Mouse (Mus musculus): ENCODE measurements at regions not wholly inside any gene's neighbourhood (a gene's known extent, or its start where the extent isn't known, plus 50 kb on each side); places are given as distances from the start of the nearest gene placed in this dataset.
"Not testable (repeated sequence)": the region's sequence is repeated elsewhere in the genome, so short reads cannot be mapped to it uniquely, and the experiment has no call there.

- no peak for DNase-seq (ENCODE audit: extremely low spot score in 1 of 2, low spot score in 1 of 2)
Measured at GRCm38 (mm10) chr7:88680849-88681248, 250.8 kb downstream of the Rab38 start.

GRCm38 (mm10) chr7:88721031-88721430, 291.0 kb downstream of the Rab38 start:
- DNase-seq (ENCODE audit: extremely low spot score in 1 of 2, low spot score in 1 of 2), result not testable (repeated sequence)

- DNase-seq (ENCODE audit: extremely low spot score in 1 of 2, low spot score in 1 of 2), result no peak
Measured at GRCm38 (mm10) chr7:88734506-88734905, 304.4 kb downstream of the Rab38 start.

GRCm38 (mm10) chr7:88735768-88736167, 305.7 kb downstream of the Rab38 start:
- DNase-seq (ENCODE audit: extremely low spot score in 1 of 2, low spot score in 1 of 2), result no peak

GRCm38 (mm10) chr7:88777371-88777770, 347.3 kb downstream of the Rab38 start:
- DNase-seq (ENCODE audit: extremely low spot score in 1 of 2, low spot score in 1 of 2), result no peak

DNA sequence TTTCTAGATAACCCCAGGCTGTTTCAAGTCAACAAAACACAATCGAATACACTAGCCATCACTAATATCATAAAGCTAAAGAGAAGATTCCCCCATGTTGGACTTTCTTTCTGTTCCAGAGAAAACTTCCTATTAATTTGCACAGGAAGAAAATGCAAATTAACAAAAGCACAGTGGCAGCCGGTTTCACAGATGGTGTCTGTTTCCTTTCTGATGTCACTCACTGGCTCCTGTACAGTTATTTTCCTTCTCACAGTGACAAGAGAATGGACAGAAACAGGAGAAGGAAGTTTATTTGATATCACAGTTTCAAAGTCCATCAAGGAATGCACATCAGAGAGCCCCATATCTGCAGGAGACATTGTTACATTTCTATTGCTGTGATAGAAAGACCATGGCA, 352.8 kb downstream of the Rab38 start:
- DNase-seq (ENCODE audit: extremely low spot score in 1 of 2, low spot score in 1 of 2), result peak in 1 of 2 experiments; percentile 28

GRCm38 (mm10) chr7:88808175-88808574, 378.1 kb downstream of the Rab38 start:
- no peak for DNase-seq (ENCODE audit: extremely low spot score in 1 of 2, low spot score in 1 of 2)

DNA sequence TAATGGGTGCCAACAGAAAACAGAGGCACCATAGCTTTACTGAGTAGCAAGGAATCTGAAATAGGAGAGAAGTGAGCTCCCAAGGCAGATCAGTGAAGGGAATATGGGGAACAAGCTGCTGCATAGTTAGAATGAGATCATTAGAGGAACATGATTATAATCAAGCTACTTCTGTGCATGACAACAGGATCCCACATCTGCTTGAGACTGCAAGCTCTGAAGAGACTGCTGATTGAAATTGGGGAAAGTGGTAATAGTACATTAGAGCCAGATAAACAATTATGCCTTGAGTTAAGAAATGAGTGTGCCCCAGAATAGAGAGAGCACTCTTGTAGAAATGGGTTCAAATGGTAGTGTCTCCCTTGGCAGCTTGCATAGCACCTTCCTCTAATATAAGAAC, 380.1 kb downstream of the Rab38 start:
- no peak for DNase-seq (ENCODE audit: extremely low spot score in 1 of 2, low spot score in 1 of 2)

GRCm38 (mm10) chr7:88820204-88820603, 390.1 kb downstream of the Rab38 start:
- DNase-seq (ENCODE audit: extremely low spot score in 1 of 2, low spot score in 1 of 2), result no peak

DNA sequence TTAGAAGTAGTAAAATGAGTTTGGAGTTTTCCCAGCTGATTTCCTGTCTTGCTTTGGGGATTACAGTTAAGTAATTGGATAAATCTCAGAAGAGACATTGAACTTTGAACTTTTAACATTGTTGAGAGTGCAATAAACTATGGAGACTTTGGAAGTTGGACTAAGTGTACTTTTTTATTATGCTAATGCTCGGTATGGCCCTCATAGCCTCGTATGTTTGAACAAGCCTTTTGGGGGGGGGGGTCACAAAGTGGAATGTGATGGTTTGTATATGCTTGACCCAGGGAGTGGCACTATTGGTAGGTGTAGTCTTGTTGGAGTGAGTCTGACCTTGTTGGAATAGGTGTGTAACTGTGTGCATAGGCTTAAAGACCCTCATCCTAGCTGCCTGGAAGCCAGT, 396.4 kb downstream of the Rab38 start:
- DNase-seq (ENCODE audit: extremely low spot score in 1 of 2, low spot score in 1 of 2), result no peak

GRCm38 (mm10) chr7:88847946-88848524, 418.0 kb downstream of the Rab38 start:
- DNase-seq (ENCODE audit: extremely low spot score in 1 of 2, low spot score in 1 of 2), result no peak

Data from layer of hippocampus, postnatal 25 days (tissue).